Mouse (Mus musculus) adrenal gland, adult 8-10 months (tissue): ENCODE data around the gene Olfr1105. TPM values are rescaled to one million over a fixed set of nuclear protein-coding genes. Genes with fewer than 3 reads are reported as not detected.

ENCODE experiments used
- DNase-seq: peaks from one replicate; pipeline ENCODE4 v3.0.0; 2022
- total RNA-seq, 4 experiments: library from RNA; stranded (reverse); gene quantifications; 2 replicates each; pipeline ENCODE4 v1.2.4; 2022

Gene Olfr1105
- total RNA-seq, result not detected

DNA sequence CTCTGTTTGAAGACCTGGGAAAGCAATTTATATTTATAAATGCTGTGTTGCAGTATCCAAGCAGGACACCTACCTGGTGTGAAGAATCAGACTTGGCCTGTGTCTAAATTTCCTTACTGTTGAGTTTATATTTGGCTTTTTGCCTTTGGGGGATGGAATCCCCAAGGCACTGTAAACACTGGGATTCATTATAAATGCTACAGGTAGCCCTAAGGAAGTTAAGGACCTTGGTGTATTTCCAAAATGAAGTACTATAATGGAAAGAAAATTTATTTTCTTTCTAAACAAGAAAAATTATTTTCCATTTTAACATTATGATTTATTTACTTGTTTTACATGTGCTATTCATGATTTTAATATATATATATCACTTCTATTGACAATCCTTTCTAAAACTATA, at the start of gene Olfr1105:
Olfr1105 (minus strand) TSS at position 101 of the 400 bp plus-strand sequence.
- no peak for DNase-seq

GRCm38 (mm10) chr2:87075717-87076116, 39.4 kb upstream of the Olfr1105 start, which contains the start of gene Olfr1107:
Olfr1107 (minus strand) TSS chr2:87075817.
- no peak for DNase-seq

GRCm38 (mm10) chr2:87052173-87052572, 15.8 kb upstream of the Olfr1105 start, which contains the start of gene Olfr1106:
Olfr1106 (minus strand) TSS chr2:87052273.
- no peak for DNase-seq

DNA sequence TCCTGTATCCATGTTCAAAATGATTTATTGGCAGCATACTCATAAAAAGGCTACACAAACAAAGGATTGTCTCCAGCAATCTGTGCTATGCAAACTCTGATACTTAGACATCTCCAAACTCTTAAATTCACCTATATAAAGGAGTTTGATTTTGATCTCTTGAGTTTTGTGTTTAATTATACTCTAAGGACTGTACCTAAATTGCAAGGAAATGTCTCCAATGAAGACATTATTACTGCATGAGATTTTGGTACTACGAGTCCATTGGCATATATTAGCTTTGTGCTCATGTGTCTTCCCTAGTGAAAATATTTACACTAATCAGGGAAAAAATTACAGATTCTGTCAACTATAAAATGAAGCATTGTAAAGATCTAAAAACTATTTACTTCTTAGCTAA, 9.4 kb downstream of the Olfr1105 start, which contains the start of gene Olfr1104:
Olfr1104 (minus strand) TSS at position 101 of the 400 bp plus-strand sequence.
- DNase-seq, result no peak

DNA sequence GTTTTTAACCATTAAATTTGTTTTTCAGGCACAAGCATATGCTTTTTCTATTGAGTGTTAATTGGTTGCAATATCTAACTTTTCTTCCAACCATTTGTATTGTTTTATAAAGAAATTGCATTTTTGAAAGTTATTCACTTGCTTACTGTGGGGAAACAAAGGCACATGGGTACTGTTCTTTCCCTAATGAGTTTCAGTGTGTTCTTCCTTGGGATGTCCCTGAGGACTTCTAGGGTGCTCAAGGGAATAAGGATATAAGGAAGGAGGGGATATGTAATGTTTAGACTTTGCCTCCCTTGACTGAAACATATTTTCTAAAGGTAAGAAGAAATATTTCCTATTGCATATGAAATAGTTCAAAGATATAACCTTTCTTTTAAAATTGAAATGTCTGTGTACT, 38.2 kb downstream of the Olfr1105 start, which contains the start of gene Olfr1102:
Olfr1102 (plus strand) TSS at position 301 of the 400 bp plus-strand sequence.
- DNase-seq, result no peak

GRCm38 (mm10) chr2:86991121-86991520, 45.2 kb downstream of the Olfr1105 start, which contains the start of gene Olfr1101:
Olfr1101 (minus strand) TSS chr2:86991221.
- DNase-seq, result no peak

Other genes with a start within 250 kb of the Olfr1105 start
- gene Olfr141, start 226.5 kb downstream of the Olfr1105 start, total RNA-seq, result not detected
- not detected for gene Olfr1094, start 211.9 kb downstream of the Olfr1105 start, total RNA-seq
- gene Olfr1095, start 184.8 kb downstream of the Olfr1105 start, total RNA-seq, result not detected
- not detected for gene Gm13723, start 161.7 kb downstream of the Olfr1105 start, total RNA-seq
- gene Olfr1097, start 144.3 kb downstream of the Olfr1105 start, total RNA-seq, result not detected
- not detected for gene Olfr1098, start 112.0 kb downstream of the Olfr1105 start, total RNA-seq
- not detected for gene Olfr1099, start 75.8 kb downstream of the Olfr1105 start, total RNA-seq
- not detected for gene Olfr1100, start 56.6 kb downstream of the Olfr1105 start, total RNA-seq
- gene Olfr1101, start 45.3 kb downstream of the Olfr1105 start, total RNA-seq, result not detected
- not detected for gene Olfr1102, start 38.1 kb downstream of the Olfr1105 start, total RNA-seq
- not detected for gene Olfr1104, start 9.5 kb downstream of the Olfr1105 start, total RNA-seq
- gene Olfr1106, start 15.7 kb upstream of the Olfr1105 start, total RNA-seq, result not detected
- gene Olfr1107, start 39.3 kb upstream of the Olfr1105 start, total RNA-seq, result not detected
- not detected for gene Olfr1109, start 59.5 kb upstream of the Olfr1105 start, total RNA-seq
- not detected for gene Olfr259, start 78.0 kb upstream of the Olfr1105 start, total RNA-seq
- not detected for gene Olfr1110, start 103.8 kb upstream of the Olfr1105 start, total RNA-seq
- not detected for gene Olfr1111, start 116.1 kb upstream of the Olfr1105 start, total RNA-seq
- gene Olfr1112, start 151.3 kb upstream of the Olfr1105 start, total RNA-seq, result not detected
- not detected for gene Olfr1113, start 172.4 kb upstream of the Olfr1105 start, total RNA-seq
- gene Olfr1115, start 211.5 kb upstream of the Olfr1105 start, total RNA-seq, result not detected
- gene Olfr1116, start 231.0 kb upstream of the Olfr1105 start, total RNA-seq, result not detected